Mouse (Mus musculus): Measurements from ENCODE around the gene Pde9a.

GRCm38 (mm10) chr17:31379086-31379485 is 6.9 kb upstream of the Pde9a start:
- no peak for TF ChIP-seq TCF3 (IDR thresholded peaks at IDR 0.05; ENCODE audit: insufficient read length, low read depth)
- TF ChIP-seq CEBPB (IDR thresholded peaks at IDR 0.05; ENCODE audit: insufficient read depth, poor library complexity, severe bottlenecking), result no peak
- TF ChIP-seq TCF12 (IDR thresholded peaks at IDR 0.05; ENCODE audit: insufficient read depth, poor library complexity, severe bottlenecking), result no peak
- TF ChIP-seq USF1 (IDR thresholded peaks at IDR 0.05; ENCODE audit: low read depth), result no peak
- no peak for TF ChIP-seq POLR2A (IDR thresholded peaks at IDR 0.05; ENCODE audit: insufficient read length, low read depth)
- no peak for TF ChIP-seq MAX (IDR thresholded peaks at IDR 0.05; ENCODE audit: low read depth)
- no peak for TF ChIP-seq MYOG (IDR thresholded peaks at IDR 0.05; ENCODE audit: control insufficient read depth in 1 of 3, insufficient read depth in 1 of 3, insufficient read length in 2 of 3, low read depth in 2 of 3)

Measured in myocyte (in vitro differentiated cells).